Mouse (Mus musculus) liver, adult 2 months (tissue): ENCODE results near the gene Pdzrn3.

Source experiments
- CTCF ChIP-seq: fragments of 200-500 bp; IDR thresholded peaks from 2 replicates; pipeline ENCODE4 v1.5.1; 2011; ENCODE audit warnings: low read depth, low read length, control low read depth
- POLR2A ChIP-seq: fragments of 200-500 bp; IDR thresholded peaks from 2 replicates; pipeline ENCODE4 v1.6.1; 2011; ENCODE audit warnings: low read length, control low read depth; ENCODE audit not compliant: insufficient read depth; ENCODE audit errors: extremely low read depth

- no peak for TF ChIP-seq POLR2A
- TF ChIP-seq CTCF, result no peak
Observed at GRCm38 (mm10) chr6:101108951-101109350, 268.7 kb downstream of the Pdzrn3 start.
